Mouse (Mus musculus) cerebellum, postnatal 14 days (tissue): ENCODE results near the gene Psma2.

ENCODE experiments used
- DNase-seq, 2 experiments: peaks; one replicate each; pipeline ENCODE4 v3.0.0; 2021; ENCODE audit warnings: mixed read lengths in 2 of 2

The Psma2 gene

GRCm38 (mm10) chr13:14612926-14613529 lies at the start of gene Psma2, which contains the start of gene Mrpl32:
Psma2 (plus strand) TSS chr13:14613240.
Mrpl32 (minus strand) TSS chr13:14613165.
- peak; percentile 96 to 97 for DNase-seq

- no peak for DNase-seq
Observed at GRCm38 (mm10) chr13:14574128-14574527, 38.9 kb upstream of the Psma2 start.

GRCm38 (mm10) chr13:14580392-14580791 lies 32.6 kb upstream of the Psma2 start:
- DNase-seq, result no peak

- DNase-seq, result no peak
Observed at GRCm38 (mm10) chr13:14602744-14603143, 10.3 kb upstream of the Psma2 start.

GRCm38 (mm10) chr13:14607616-14608015 lies 5.4 kb upstream of the Psma2 start:
- no peak for DNase-seq

GRCm38 (mm10) chr13:14612463-14612862 lies 577 bp upstream of the Psma2 start:
- DNase-seq, result no peak

GRCm38 (mm10) chr13:14613553-14613952 lies 513 bp downstream of the Psma2 start:
- no peak for DNase-seq

- peak; percentile 88 to 90 for DNase-seq
Observed at GRCm38 (mm10) chr13:14618724-14619123, 5.7 kb downstream of the Psma2 start.

GRCm38 (mm10) chr13:14629726-14630641 lies 16.9 kb downstream of the Psma2 start, which contains the start of gene AW209491:
AW209491 (plus strand) TSS chr13:14630154.
- DNase-seq, result peak; percentile 96 to 97

- DNase-seq, result no peak
Observed at GRCm38 (mm10) chr13:14639998-14640397, 27.0 kb downstream of the Psma2 start.

GRCm38 (mm10) chr13:14649301-14649700 lies 36.3 kb downstream of the Psma2 start:
- DNase-seq, result peak; percentile 55 to 69

GRCm38 (mm10) chr13:14667107-14667506 lies 54.1 kb downstream of the Psma2 start:
- DNase-seq, result no peak

GRCm38 (mm10) chr13:14670342-14670741 lies 57.3 kb downstream of the Psma2 start:
- DNase-seq, result peak; percentile 37 to 48

- DNase-seq, result no peak
Observed at GRCm38 (mm10) chr13:14688955-14689354, 75.9 kb downstream of the Psma2 start.

- DNase-seq, result peak; percentile 32 to 55
Observed at GRCm38 (mm10) chr13:14716801-14717200, 103.8 kb downstream of the Psma2 start.

GRCm38 (mm10) chr13:14717755-14718154 lies 104.7 kb downstream of the Psma2 start:
- no peak for DNase-seq
